Mouse (Mus musculus): ENCODE results near the gene Hist2h3b.
"Not testable (repeated sequence)": the region's sequence is repeated elsewhere in the genome, so short reads cannot be mapped to it uniquely, and the experiment has no call there.

Hist2h3b gene

DNA sequence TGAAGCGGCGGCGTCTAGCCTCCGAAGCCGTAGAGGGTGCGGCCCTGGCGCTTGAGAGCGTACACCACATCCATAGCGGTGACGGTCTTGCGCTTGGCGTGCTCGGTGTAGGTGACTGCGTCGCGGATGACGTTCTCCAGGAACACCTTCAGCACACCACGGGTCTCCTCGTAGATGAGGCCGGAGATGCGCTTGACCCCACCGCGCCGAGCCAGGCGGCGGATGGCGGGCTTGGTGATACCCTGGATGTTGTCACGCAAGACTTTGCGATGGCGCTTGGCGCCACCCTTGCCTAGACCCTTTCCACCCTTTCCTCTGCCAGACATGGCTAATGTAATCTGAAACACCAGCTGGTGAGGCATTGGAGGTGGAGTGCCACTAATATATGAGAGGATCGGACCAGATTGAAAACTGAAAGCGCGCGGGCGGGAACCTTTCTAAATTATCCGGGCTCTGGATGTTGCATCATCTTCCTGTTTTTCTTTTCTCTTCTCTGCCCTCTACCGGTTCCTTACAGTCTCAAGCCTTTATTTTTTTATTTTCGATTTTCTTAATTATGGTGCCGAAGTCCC is 5.4 kb upstream of the Hist2h3b start, which contains the start of gene Hist2h4:
TSS of gene Hist2h4 (minus strand) at position 333 of the 572 bp plus-strand sequence.
- peak; percentile 99 for DNase-seq (ENCODE audit: low spot score)

DNA sequence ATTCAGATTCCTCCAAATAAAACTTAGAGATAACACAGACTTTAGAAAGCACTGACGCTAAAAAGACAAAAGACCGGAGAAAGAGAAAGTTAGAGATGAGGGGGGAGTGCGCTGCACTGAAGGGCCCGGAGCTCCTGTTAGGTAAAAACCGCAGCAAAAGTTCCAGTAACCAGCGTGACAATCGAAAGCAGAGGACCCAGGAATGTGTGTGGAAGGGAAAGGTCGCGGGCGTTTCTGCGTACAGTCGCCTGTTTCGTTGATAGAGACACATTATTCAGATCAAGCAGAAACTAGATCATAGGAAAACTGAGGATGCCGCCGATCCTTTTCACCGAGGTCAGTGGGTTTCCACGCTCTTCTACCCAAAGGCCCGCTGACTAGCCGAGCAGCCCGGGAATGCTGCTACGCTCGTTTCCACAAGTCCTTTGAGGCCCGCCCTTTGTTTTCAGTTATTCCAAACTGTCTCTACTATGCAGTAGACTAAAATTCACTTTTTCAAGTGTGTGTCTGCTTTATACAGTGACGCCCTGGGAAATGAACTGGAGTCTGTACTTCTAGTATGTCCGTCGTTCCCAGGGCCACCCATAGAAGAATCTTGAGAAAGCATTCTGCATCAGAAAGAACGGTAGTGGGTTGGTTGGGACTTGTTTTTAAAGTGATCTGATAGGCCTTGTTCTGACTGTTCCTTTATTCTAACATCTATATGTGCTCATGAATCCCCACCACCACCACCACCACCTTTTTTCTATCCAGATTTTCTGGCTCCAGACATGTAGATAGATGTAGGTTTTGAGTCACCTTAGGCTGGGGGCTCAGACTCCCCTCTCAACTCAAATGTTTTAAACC is 4.7 kb upstream of the Hist2h3b start:
- no peak for DNase-seq (ENCODE audit: low spot score)

DNA sequence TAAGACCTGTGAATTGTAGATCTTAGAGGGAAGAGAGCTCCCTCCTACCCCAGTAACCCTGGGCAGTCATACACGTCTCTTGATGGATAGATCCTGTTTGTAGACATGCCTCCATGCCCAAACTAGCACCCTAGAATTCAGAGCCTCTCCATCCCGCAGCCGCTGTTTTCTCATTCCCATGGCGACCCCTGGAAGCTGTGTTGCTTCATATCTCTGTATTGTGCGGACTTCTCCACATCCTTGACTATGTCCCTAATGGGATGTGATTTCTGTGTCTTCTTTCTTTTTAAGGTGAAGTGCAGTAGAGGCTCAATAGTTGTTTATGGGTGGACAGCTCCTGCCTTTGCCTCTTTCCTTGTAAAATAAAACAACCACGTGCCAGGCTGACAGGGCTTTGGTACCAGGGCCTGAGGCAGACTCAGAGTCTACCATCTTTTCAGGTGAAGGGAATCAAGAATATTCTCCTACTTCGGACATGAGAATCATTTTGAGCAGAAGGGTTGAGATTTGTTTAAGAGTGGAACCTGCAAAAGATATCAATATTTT is 4.0 kb upstream of the Hist2h3b start:
- peak; percentile 61 for DNase-seq (ENCODE audit: low spot score)

DNA sequence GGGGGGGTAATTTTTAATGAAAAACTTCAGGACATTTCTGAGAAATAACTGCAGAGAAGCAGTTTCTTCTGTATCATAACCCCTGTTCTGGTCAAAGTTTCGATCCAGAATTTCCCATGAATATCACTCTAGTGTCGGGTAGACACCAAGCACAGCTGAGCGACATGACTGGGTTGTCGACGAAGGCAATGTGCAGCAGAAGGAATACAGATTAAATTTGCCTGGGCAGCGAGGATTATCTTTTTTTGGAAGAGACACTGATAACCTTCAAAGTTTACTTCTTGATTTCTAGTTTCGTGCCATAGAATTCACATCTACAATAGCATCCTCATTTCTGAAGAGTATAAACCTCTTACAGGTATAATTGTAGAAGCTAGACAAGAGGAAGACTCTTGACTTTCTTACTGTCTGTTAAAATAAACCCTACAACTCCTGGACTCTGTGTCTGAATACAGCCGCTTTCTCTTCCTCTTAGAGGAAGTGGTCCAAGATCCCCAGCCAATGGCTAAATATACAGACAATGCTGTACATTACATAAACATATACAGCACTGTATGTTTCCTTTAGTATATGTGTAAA is 2.2 kb upstream of the Hist2h3b start:
- no peak for DNase-seq (ENCODE audit: low spot score)

DNA sequence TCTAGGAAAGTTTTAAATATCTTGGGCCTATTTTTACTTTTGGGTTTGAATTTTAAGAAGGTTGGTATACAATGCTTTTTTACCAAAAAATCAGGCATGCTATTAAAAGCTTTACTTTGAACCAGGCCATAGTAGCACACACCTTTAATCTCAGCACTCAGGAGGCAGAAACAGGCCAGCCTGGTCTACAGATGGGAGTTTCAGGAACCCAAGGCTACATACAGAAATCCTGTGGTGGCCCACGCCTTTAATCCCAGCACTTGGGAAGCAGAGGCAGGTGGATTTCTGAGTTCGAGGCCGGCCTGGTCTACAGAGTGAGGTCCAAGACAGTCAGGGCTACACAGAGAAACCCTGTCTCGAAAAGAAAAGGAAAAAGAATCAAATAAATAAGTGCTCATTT is 913 bp upstream of the Hist2h3b start:
- DNase-seq (ENCODE audit: low spot score), result no peak

DNA sequence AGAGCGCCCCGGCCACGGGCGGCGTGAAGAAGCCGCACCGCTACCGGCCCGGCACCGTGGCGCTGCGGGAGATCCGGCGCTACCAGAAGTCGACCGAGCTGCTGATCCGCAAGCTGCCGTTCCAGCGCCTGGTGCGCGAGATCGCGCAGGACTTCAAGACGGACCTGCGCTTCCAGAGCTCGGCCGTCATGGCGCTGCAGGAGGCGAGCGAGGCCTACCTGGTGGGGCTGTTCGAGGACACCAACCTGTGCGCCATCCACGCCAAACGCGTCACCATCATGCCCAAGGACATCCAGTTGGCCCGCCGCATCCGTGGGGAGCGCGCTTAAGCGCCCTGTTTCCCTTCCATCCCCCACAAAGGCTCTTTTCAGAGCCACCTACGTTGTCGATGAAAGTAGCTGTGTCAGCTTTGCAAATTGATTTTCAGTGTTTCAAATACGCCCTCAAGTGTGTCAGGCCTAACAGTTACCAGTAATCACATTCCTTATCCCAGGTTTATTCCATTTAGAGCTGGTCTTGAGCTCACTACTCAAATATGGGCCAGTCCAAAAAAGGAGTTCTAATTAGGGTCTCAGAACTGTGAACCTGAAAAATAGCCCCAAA is 423 bp downstream of the Hist2h3b start:
- DNase-seq (ENCODE audit: low spot score), result not testable (repeated sequence)

DNA sequence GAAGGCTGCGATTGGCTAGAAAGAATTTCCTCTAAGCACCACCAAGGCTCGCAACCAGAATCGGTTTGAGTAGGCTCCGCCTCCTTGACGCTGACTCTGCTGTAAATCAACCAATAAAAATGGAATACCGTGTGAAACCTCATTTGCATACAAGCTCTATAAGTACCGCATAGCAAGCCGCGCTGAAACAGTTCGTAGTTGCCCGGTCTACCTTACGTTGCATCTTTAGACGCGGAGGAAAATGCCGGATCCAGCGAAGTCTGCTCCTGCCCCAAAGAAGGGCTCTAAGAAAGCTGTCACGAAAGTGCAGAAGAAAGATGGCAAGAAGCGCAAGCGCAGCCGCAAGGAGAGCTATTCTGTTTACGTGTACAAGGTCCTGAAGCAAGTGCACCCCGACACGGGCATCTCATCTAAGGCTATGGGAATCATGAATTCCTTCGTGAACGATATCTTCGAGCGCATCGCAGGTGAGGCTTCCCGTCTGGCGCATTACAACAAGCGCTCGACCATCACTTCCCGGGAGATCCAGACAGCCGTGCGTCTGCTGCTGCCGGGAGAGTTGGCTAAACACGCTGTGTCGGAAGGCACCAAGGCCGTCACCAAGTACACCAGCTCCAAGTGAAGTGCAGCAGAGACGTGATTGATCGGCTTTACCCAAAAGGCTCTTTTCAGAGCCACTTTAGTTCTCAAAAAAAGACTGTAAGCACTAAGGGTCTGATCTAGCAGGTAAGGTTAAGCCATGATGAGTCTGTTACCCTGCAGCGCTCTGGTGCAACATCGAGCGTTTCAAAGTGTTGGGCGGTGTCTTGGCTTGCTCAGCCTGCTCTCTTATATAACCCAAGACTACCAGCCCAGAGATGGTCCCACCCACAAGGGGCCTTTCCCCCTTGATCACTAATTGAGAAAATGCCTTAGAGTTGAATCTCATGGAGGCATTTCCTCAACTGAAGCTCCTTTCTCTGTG is 1.3 kb downstream of the Hist2h3b start, which contains the start of gene Hist2h2bb:
TSS of gene Hist2h2bb (plus strand) at position 242 of the 964 bp plus-strand sequence.
- peak; percentile 99 for DNase-seq (ENCODE audit: low spot score)

DNA sequence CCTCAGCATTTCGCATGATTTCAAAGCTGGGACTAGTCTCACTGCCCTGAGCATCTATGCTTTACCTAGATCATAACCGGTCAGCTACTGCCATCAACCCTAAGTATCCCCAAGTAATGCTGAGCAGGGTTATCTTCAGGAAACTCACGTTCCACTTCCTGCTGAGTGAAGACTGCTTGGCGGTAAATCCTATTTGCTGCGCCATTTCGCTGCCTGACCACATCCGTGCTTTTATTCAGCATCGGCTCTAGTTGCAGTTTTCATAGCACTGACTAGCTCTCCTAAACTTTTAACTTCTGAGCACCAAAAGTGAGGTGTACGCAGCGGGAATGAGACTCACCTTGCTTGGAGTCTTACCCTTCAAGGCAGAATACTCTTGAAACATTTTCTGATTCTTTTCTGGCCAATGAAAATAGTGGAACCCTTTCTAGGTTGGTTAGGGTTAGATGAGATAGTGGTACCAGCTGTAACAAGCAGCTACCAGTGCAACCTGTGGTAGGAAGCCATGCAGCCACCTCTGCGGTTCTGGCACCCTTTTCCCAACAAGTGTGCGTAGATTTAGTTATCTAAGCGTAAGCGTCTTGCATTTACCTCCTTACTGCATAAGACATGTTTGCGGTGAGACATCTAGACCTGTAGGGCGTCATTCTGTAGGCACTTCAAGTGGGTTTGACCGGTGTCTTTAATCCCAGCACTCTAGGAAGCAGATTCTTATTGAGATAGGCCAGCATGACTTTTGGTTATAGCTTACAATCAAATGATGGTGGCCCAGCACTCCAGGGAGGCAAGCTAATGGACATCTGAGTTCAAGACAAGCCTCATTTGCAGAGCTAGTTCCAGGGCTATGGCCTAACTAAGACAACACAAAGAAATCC is 5.4 kb downstream of the Hist2h3b start:
- no peak for DNase-seq (ENCODE audit: low spot score)

DNA sequence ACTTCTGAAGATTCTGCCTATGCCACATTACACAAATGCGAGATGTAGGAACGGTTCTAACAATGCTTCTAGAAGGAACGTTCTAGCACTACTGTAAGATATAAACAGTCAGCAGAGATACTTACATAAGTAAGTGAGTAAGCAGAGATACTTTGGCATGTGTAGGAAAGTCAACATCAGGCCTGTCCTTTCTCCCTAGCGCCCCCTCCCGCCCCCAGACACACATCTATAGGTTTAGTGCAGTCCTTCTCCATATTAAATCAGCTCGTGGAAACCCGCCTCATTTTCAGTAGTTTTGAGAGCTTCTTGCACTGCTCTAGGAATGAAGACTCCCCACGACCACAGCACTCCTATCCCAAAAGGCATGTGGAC is 9.0 kb downstream of the Hist2h3b start:
- DNase-seq (ENCODE audit: low spot score), result peak; percentile 82

DNA sequence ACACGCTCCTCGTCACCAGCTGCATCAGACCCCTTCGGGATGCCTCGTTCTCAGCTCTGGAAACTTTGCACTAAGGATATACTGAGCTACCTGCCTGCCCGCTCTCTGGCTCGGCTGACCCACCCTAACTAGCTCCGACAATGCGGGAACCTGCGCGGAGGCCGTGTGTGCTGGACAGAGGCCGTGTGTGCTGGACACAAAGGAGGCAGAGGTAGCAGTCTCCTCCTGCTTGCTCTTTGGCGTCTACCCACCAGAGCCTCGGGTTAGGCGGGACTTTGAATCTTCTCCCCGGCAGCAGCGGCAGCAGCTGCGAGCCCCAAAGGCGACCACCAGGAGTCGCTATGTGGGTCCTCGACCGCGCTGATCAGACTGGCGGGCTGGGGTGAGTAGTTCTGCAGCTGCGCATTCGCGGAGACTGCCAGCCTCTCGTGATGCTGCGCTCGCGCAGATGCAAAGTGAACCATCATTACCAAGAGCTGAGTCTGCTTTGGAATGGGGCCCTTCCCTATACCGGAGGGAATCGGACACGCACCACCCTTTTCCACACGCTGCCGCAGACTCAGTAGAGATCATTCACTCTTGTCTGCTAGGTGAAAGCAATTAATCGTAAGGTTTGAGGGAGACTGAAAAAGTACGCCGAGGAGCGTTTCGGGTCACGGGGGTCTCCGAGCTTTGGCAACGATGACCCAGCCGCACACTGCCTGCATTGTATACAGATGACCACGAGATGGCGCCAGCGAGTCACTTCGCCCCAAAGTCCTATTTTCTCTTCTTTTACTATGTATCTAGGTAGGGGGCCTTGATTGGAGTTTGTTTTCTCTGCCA is 9.6 kb downstream of the Hist2h3b start:
- DNase-seq (ENCODE audit: low spot score), result peak; percentile 94

DNA sequence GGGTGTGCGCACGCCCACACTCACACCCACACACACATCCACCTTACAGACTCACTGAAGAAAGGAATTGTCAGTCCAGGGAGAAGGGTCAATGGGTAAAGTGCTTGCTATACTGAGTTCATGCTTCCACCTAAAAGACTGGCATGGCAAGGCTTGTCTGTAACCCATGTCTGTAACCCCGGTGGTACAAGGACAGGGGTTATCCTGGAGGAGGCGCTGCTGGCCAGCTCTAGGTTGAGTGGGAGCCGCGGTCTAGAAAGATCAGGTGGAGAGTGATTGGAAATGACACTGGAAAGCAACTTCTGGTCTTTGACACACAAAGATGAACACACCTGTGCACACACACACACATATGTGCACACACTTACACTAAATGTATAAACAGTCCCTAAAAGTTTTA is 12.2 kb downstream of the Hist2h3b start:
- no peak for DNase-seq (ENCODE audit: low spot score)

DNA sequence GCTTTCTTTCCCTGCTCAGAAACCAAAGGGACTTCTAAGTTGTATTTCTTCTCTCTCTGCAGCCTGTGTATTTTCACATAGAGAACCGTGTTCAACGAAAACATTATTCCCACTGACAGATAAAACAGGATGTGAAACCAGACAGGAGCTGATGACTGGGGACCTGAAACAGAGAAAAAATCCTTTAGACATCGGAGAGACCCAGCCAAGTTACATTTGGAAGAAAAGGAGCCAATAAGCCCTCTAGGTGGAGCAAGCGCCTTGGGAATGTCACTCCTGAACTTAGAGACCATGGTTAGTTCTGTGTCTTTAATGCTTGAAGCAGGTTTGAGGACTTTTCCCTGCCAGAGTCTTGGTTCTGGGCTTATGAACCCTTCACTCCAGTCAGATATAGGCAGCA is 16.0 kb downstream of the Hist2h3b start:
- DNase-seq (ENCODE audit: low spot score), result peak; percentile 77

DNA sequence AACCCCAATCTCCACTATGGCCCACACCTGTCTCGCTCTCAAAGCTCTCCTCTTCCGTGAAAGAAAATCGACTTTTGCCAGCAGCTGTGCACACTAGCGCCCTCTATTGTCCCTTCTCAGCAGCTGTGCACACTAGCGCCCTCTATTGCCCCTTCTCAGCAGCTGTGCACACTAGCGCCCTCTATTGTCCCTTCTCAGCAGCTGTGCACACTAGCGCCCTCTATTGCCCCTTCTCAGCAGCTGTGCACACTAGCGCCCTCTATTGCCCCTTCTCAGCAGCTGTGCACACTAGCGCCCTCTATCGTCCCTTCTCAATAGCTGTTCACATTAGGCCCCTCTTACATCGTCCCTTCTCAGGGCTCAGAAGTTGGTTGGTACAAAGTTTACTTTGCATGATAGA is 18.9 kb downstream of the Hist2h3b start:
- DNase-seq (ENCODE audit: low spot score), result not testable (repeated sequence)

DNA sequence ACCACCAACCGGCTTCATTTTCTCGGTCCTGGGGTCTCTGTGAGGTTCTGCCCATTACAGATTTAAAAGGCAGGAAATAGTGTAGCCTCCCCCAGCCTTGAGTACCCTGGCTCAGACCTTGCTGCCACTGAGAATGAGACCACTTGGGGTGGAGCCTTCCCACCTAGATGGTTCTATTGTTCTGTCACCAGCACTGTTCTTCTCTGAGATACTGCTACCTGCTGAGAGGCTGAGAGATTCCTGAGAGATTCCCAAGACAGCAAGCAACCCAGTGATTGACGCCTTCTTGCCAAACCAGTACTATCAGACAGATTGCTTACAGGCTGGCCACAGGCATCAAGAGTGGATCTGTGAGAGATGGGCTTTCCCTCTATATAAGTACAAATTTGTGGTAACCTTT is 20.7 kb downstream of the Hist2h3b start:
- DNase-seq (ENCODE audit: low spot score), result no peak

DNA sequence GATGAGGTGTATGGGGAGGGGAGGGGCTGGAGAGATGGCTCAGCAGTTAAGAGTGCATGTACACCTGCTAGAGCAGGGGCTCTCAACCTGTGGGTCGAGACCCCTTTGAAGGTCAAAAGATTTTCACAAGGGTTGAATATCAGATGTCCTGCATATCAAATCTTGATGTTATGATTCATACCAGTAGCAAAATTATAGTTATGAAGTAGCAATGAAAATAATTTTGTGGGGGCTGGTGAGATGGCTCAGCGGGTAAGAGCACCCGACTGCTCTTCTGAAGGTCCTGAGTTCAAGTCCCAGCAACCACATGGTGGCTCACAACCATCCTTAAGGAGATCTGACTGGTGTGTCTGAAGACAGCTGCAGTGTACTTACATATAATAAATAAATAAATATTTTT is 22.3 kb downstream of the Hist2h3b start:
- not testable (repeated sequence) for DNase-seq (ENCODE audit: low spot score)

DNA sequence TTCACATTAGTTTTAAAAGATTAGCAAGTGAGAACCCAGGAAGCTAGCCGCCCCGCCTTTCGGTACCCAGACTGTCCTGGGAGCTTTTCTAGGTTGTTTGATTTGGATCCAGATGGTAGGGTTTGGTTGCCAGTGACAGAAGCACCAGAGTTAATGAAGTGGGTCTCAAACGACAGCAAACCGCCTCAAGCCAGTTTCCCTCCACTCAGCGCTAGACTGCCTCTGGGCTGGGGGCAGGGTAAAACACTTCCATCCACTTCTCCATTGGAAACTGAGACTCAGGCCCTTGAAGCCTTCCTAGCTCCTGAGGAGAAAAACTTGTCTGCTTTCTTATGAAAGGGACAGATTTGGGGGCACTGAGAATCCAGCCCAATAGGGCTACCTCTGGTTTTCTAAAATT is 24.2 kb downstream of the Hist2h3b start:
- no peak for DNase-seq (ENCODE audit: low spot score)

DNA sequence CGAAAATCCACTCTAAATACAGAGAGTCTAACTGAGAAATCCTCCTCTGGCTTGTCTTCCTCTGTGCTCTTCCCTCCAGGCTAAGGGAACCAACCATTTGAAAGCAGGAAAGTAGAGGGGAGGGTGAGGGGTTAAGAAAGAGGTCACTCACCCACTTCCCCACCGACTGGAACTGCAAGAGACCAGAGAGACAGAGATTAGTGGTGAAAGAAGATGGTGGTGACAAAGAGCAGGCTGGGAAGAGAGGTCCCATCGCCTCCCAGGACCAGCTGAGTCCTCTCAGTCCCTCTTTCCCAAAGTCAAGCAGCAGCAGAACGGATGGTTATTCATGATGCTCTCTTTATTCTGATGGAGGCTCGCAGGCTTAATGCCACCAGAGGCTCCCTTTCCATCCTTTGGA is 24.9 kb downstream of the Hist2h3b start:
- DNase-seq (ENCODE audit: low spot score), result no peak

DNA sequence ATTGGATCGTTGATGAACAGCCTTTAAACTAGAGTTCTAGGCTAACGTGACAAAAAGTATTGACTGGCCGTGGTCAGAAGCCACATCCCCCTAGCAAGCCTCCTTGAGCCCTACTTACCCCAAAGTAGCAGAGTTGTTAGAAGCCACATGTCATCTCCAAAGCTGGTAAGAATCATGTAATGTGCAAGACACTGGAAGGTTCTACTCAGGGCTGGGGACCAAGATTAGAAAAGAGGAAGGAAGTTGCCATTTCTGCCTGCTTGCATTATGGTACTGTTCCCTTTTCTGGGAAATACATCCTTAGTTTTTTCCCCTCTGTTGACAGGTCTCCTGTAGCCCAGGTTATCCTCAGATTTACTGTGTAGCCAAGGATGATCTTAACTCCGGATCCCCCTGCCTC is 25.3 kb downstream of the Hist2h3b start, which contains the start of gene Fcgr1:
TSS of gene Fcgr1 (minus strand) at position 183 of the 400 bp plus-strand sequence.
- no peak for DNase-seq (ENCODE audit: low spot score)

DNA sequence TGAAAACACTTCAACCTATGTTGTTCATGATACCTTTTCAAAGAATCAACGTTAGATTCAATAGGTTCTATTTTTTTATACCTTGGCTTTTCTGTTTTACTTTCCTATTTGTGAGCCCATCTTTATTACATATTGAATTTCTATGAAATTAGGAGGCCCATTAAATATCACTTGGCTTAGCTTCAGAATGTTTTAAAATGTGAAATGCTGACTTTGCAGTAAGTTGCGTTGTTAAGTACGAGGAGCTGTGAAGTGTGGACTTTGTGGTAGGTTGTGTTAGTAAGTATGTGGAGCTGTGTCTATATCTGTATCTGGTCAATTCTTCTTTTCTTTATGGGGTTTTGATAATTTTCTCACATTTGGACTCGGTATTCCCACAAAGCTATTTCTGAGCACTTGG is 29.9 kb downstream of the Hist2h3b start:
- DNase-seq (ENCODE audit: low spot score), result no peak

Data from embryo, embryonic 10.5 days (tissue).